Mouse (Mus musculus) leukemia stem cell, adult 10-12 weeks (primary cell): Measurements from ENCODE around the gene Mea1. TPM values are rescaled to one million over a fixed set of nuclear protein-coding genes. Genes with fewer than 3 reads are reported as not detected.

ENCODE experiments used
- polyA plus RNA-seq: library from polyadenylated mRNA; stranded (reverse); fragments of >175 nt; gene quantifications from 2 replicates; pipeline ENCODE4 v1.2.3, GENCODE M21; 2012; ENCODE audit warnings: low replicate concordance

Mea1 gene
- 55.5 and 91.8 TPM in 2 replicates for polyA plus RNA-seq

GRCm38 (mm10) chr17:46678416-46678815 is at the start of gene Mea1:
Mea1 (plus strand) TSS chr17:46678793.

GRCm38 (mm10) chr17:46645561-46646321 is 32.9 kb upstream of the Mea1 start, which contains the start of the genes Klc4 and Mrpl2:
Klc4 (minus strand) TSS chr17:46646022.
Mrpl2 (plus strand) TSS chr17:46646229.

DNA sequence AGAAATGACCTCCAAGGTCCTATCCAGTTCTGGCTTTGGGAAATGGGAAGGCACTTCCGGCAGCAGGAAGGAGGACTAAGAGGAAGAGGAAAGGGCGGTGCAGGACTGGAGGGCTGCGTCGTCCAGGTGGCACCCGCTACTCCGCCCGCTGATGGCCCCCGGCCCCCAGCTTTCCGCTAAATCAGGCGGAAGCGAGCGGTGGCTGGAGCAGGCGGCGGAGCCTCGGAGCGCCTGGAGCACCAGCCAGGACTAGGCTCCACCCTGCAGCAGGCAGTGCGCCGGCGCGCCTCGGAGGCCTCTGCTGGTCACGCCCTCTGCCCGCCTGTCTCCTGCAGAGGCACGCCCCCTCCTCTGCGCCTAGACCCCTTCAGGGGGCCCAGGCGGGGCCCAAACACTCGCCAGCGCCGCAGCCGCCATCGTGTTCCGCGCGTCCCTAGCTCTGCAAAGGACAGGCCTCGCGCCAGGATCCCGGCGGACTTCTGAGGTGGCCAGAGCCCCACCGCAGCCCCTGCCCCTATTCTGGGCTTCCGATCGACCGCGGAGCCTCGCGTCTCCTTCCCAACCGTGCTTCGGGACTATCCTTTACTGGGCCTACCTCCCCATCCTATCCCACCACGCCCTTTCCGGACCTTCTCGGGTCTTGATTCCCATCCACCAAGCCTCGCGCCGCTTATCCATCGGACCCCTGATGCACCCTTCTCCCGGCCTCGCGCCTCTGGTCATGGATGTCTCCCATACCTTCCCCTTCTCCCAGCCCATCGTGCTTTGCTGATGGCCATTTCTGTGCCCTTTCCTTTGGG is 28.2 kb upstream of the Mea1 start, which contains the start of gene Cul7:
Cul7 (plus strand) TSS at position 106 of the 800 bp plus-strand sequence.

GRCm38 (mm10) chr17:46673850-46674529 is 4.6 kb upstream of the Mea1 start, which contains the start of gene Rrp36:
Rrp36 (minus strand) TSS chr17:46674352.

DNA sequence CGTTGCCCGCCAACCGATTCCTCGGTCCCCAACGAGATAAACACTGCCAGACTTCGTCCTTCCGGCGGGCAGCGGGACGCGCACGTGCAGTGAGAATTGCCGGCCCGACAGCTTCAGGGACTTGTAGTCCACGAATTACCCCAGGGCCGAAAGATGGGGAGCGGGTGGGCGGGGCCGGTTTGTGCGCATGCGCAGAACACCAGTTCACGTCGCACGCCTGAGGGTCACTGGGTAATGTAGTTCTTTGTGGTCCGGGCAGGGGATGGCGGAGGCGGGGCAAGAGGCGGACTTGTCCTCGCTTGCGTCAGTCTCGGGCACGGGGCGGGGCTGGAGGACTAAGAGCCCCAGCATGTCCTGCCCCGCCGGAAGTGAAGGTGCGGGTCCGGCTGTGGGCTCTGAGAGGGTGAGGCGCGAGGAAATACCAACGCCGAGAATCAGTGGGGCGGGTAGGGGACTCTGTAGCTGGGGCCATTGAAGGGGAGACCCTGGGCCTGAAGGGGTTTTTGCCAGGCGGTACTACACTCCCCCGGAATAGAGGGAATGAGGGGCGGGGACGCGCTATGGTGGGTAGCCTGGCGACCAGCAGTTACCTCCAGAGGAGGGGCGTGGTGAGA is 2.3 kb downstream of the Mea1 start, which contains the start of gene Klhdc3:
Klhdc3 (minus strand) TSS at position 155 of the 614 bp plus-strand sequence.

DNA sequence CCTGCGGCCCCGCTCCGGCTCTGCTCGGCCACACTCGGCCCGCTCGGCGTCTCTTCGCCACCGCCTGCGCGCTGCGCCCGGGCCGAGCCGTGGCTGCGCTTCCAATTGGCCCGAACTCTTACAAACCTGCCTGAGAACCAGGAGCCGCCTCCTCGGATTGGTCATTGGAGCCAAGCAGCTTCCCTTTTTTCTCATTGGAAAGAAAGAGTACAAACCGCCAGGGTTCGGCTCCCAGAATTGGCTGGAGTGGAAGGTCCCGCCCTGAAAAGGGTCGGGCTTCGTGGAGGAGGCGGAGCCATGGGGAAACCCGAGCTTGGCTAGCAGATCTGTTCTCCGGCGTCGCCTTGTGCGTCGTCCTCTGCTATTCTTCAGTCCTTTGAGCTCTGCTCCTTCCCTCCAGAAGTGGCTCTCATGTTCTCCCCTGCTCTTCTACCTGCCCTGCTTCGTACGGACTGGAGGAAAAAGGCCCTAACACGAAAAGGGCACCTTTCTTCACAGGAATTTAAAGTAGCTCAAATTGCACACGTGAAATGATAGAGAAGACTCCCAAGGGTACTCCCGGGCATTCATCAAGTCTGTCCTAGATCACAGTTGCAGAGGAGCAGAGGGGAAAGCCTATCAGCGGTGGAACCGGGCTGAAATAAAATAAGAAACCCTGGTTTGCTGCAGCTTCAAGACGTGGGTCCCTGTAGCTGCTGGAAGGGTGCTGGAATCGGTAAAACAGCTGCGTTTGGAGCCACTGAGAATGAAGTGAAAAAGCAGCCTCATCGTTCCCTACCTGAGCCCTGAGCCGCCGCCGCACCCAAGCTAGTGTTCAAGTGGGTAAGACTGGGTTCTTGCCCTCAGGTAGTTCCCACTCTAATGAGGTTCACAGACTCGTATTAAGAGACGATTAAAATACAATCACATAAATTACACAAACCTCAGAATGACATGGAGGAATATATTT is 26.6 kb downstream of the Mea1 start, which contains the start of gene Ppp2r5d:
Ppp2r5d (minus strand) TSS at position 225 of the 949 bp plus-strand sequence.

DNA sequence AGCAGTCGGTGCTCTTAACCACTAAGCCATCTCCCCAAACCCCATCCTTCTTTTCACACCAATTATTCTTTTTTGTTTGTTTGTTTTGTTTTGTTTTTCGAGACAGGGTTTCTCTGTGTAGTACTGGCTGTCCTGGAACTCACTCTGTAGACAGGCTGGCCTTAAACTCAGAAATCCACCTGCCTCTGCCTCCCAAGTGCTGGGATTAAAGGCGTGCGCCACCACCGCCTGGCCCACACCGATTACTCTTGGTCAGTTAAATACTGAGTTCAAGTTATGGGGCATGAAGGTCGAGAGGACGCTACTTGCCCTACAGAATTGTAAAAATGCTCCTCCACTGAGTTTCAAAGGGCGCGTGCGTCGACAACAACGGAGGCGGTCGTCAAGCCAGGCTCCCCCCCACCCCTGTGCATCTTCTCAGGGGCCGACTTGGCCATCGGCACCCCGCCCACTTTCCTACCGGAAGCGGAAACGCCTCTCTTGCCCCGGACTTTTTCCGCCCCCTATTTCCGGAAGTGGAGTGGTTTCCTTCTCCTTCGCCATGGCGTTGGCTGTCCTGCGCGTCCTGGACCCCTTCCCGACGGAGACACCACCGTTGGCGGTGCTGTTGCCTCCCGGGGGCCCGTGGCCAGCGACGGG is 32.5 kb downstream of the Mea1 start, which contains the start of gene Pex6:
Pex6 (plus strand) TSS at position 505 of the 639 bp plus-strand sequence.

DNA sequence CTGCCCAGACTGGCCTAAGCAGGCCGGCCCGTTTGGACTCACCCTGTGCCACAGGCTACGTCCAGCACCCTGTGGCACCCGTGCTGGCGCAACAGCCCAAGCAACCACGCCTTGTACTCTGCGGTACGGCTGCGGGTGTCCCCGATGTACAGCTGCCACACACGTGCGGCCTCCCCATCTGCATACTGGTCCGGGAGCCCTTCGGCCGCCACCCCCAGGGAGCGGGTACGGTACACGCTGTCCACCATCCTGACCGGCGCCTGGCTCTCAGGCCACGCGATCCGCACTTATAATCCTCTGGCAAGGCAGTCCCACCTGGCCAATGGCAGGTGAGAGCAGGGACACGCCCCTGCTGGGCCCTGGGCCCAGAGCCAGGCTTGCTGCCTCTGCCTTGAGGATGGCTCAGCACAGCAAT is 50.3 kb downstream of the Mea1 start, which contains the start of gene Gnmt:
Gnmt (minus strand) TSS at position 265 of the 415 bp plus-strand sequence.

Other genes with a start within 250 kb of the Mea1 start
- 1.0 TPM in 1 of 2 replicates, not detected in the other for gene Crip3, start 249.9 kb upstream of the Mea1 start, polyA plus RNA-seq
- gene Slc22a7, start 240.3 kb upstream of the Mea1 start, polyA plus RNA-seq = not detected in 2 replicates
- gene Ttbk1, start 191.1 kb upstream of the Mea1 start, polyA plus RNA-seq = 0.54 and 1.0 TPM in 2 replicates
- gene Dnph1, start 182.1 kb upstream of the Mea1 start, polyA plus RNA-seq = 16.0 and 16.9 TPM in 2 replicates
- gene Cul9, start 132.4 kb upstream of the Mea1 start, polyA plus RNA-seq = 2.6 and 4.9 TPM in 2 replicates
- 172 and 177 TPM in 2 replicates for gene Srf, start 122.6 kb upstream of the Mea1 start, polyA plus RNA-seq
- gene Ptk7, start 49.3 kb upstream of the Mea1 start, polyA plus RNA-seq = 0.66 and 1.9 TPM in 2 replicates
- gene Klc4, start 32.8 kb upstream of the Mea1 start, polyA plus RNA-seq = 6.1 and 9.9 TPM in 2 replicates
- gene Mrpl2, start 32.6 kb upstream of the Mea1 start, polyA plus RNA-seq = 845 and 851 TPM in 2 replicates
- gene Cul7, start 28.5 kb upstream of the Mea1 start, polyA plus RNA-seq = 3.1 and 12.3 TPM in 2 replicates
- gene Rrp36, start 4.4 kb upstream of the Mea1 start, polyA plus RNA-seq = 7.7 and 14.0 TPM in 2 replicates
- gene Klhdc3, start 2.1 kb downstream of the Mea1 start, polyA plus RNA-seq = 260 and 474 TPM in 2 replicates
- 87.2 and 94.1 TPM in 2 replicates for gene Ppp2r5d, start 26.3 kb downstream of the Mea1 start, polyA plus RNA-seq
- 27.7 and 37.0 TPM in 2 replicates for gene Pex6, start 32.7 kb downstream of the Mea1 start, polyA plus RNA-seq
- 0.96 TPM in 1 of 2 replicates, not detected in the other for gene Gnmt, start 50.4 kb downstream of the Mea1 start, polyA plus RNA-seq
- 88.2 and 108 TPM in 2 replicates for gene Cnpy3, start 73.4 kb downstream of the Mea1 start, polyA plus RNA-seq
- gene Ptcra, start 84.9 kb downstream of the Mea1 start, polyA plus RNA-seq = 0.23 TPM in 1 of 2 replicates, not detected in the other
- gene 2310039H08Rik, start 93.8 kb downstream of the Mea1 start, polyA plus RNA-seq = 108 and 208 TPM in 2 replicates
- gene Rpl7l1, start 103.9 kb downstream of the Mea1 start, polyA plus RNA-seq = 2.0 and 16.9 TPM in 2 replicates
- 10.2 and 17.7 TPM in 2 replicates for gene Bicral, start 179.7 kb downstream of the Mea1 start, polyA plus RNA-seq
- gene Tbcc, start 211.9 kb downstream of the Mea1 start, polyA plus RNA-seq = 23.6 and 27.2 TPM in 2 replicates
- gene Prph2, start 231.7 kb downstream of the Mea1 start, polyA plus RNA-seq = not detected in 2 replicates